Mouse (Mus musculus) splenic B cell, adult 2 months (primary cell): ENCODE measurements at regions not wholly inside any gene's neighbourhood (a gene's known extent, or its start where the extent isn't known, plus 50 kb on each side); places are given as distances from the start of the nearest gene placed in this dataset.

Experiments
- DNase-seq: peaks from one replicate; pipeline ENCODE4 v3.0.0-alpha.2; 2011; ENCODE audit warnings: low read depth, low spot score
- H3K27me3 ChIP-seq: 2 replicates; pipeline ENCODE4 v1.6.1; 2012; ENCODE audit warnings: mild to moderate bottlenecking, low read length, moderate library complexity, mixed read lengths; ENCODE audit not compliant: control insufficient read depth, poor library complexity, insufficient read depth, severe bottlenecking
- H3K36me3 ChIP-seq: 2 replicates; pipeline ENCODE4 v1.6.1; 2012; ENCODE audit warnings: mild to moderate bottlenecking, low read length, moderate library complexity, mixed read lengths; ENCODE audit not compliant: control insufficient read depth, poor library complexity, insufficient read depth, severe bottlenecking

- Histone ChIP-seq H3K36me3 (no peaks in the 10 kb centered on the region), H3K27me3 (no peaks in the 10 kb centered on the region)
- DNase-seq, result peak; percentile 20
Measured at GRCm38 (mm10) chr11:45639236-45639635, 212.6 kb upstream of the Clint1 start.

- no peak for DNase-seq
- H3K36me3 ChIP-seq, result no peaks in the 10 kb centered on the region
Measured at GRCm38 (mm10) chr11:45642142-45642756, 209.6 kb upstream of the Clint1 start.

GRCm38 (mm10) chr11:45643629-45644325 lies 208.1 kb upstream of the Clint1 start:
- DNase-seq, result no peak
- Histone ChIP-seq H3K27me3 (no peaks in the 10 kb centered on the region; the same call in 1 of the 2 replicates), H3K36me3 (no peaks in the 10 kb centered on the region)

More at GRCm38 (mm10) chr11:45642142-45642756, 209.6 kb upstream of the Clint1 start:
- no peaks in the 10 kb centered on the region; the same call in 1 of the 2 replicates for H3K27me3 ChIP-seq

- Histone ChIP-seq H3K36me3 (no peaks in the 10 kb centered on the region), H3K27me3 (no peaks in the 10 kb centered on the region; the same call in 1 of the 2 replicates)
- DNase-seq, result peak; percentile 18
Measured at GRCm38 (mm10) chr11:45645815-45646214, 206.0 kb upstream of the Clint1 start.

GRCm38 (mm10) chr11:45647888-45648287 lies 204.0 kb upstream of the Clint1 start:
- no peaks in the 10 kb centered on the region; the same call in 1 of the 2 replicates for H3K27me3 ChIP-seq
- peak; percentile 63 for DNase-seq

GRCm38 (mm10) chr11:45656260-45656659 lies 195.6 kb upstream of the Clint1 start:
- Histone ChIP-seq H3K36me3 (no peaks in the 10 kb centered on the region), H3K27me3 (no peaks in the 10 kb centered on the region)
- DNase-seq, result peak; percentile 25

More at GRCm38 (mm10) chr11:45647888-45648287, 204.0 kb upstream of the Clint1 start:
- H3K36me3 ChIP-seq, result no peaks in the 10 kb centered on the region

GRCm38 (mm10) chr11:45670156-45670830 lies 181.6 kb upstream of the Clint1 start:
- Histone ChIP-seq H3K27me3 (no peaks in the 10 kb centered on the region), H3K36me3 (no peaks in the 10 kb centered on the region)
- no peak for DNase-seq

GRCm38 (mm10) chr11:45678666-45679292 lies 173.1 kb upstream of the Clint1 start:
- DNase-seq, result peak; percentile 83
- H3K27me3 ChIP-seq, result no peaks in the 10 kb centered on the region

GRCm38 (mm10) chr11:45679293-45679673 lies 172.6 kb upstream of the Clint1 start:
- no peak for DNase-seq

More at GRCm38 (mm10) chr11:45678666-45679292, 173.1 kb upstream of the Clint1 start:
- no peaks in the 10 kb centered on the region for H3K36me3 ChIP-seq

GRCm38 (mm10) chr11:45685571-45685970 lies 166.3 kb upstream of the Clint1 start:
- no peaks in the 10 kb centered on the region for H3K27me3 ChIP-seq
- no peaks in the 10 kb centered on the region for H3K36me3 ChIP-seq
- DNase-seq, result no peak

More at GRCm38 (mm10) chr11:45679293-45679673, 172.6 kb upstream of the Clint1 start:
- Histone ChIP-seq H3K36me3 (no peaks in the 10 kb centered on the region), H3K27me3 (no peaks in the 10 kb centered on the region)

- no peak for DNase-seq
- H3K27me3 ChIP-seq, result no peaks in the 10 kb centered on the region
Measured at GRCm38 (mm10) chr11:45693206-45693605, 158.6 kb upstream of the Clint1 start.

GRCm38 (mm10) chr11:45701506-45701905 lies 150.3 kb upstream of the Clint1 start:
- no peak for DNase-seq
- Histone ChIP-seq H3K36me3 (no peaks in the 10 kb centered on the region), H3K27me3 (no peaks in the 10 kb centered on the region)

More at GRCm38 (mm10) chr11:45693206-45693605, 158.6 kb upstream of the Clint1 start:
- H3K36me3 ChIP-seq, result no peaks in the 10 kb centered on the region

GRCm38 (mm10) chr11:45702916-45703315 lies 148.9 kb upstream of the Clint1 start:
- Histone ChIP-seq H3K27me3 (no peaks in the 10 kb centered on the region), H3K36me3 (no peaks in the 10 kb centered on the region)
- no peak for DNase-seq

GRCm38 (mm10) chr11:45704411-45704810 lies 147.4 kb upstream of the Clint1 start:
- DNase-seq, result peak; percentile 3
- H3K36me3 ChIP-seq, result no peaks in the 10 kb centered on the region
- H3K27me3 ChIP-seq, result no peaks in the 10 kb centered on the region
